Comparison of ENCODE assay signal across 10 mouse cellular contexts in genomic region chr15:10276386-10276785, GRCm38 (mm10).
"Had no signal": no experiment of that assay in that cellular context is flagged by ENCODE, and none has a peak within 500 bp of the region (broad histone marks: within the 10 kb centered on the region; RNA-seq: fewer than 3 reads in every experiment).

No protein-coding gene starts in this region.

- DNase-seq: gastrocnemius, adult 2 months; gastrocnemius, postnatal 10 days; gastrocnemius, postnatal 25 days; heart, adult 18-20 months; heart, postnatal 14 days; heart, postnatal 36 days; layer of hippocampus, adult 9-11 months; layer of hippocampus, postnatal 36 days; left cerebral cortex, postnatal 4 days; lung, adult 18-20 months had no signal
